Mouse (Mus musculus): ENCODE results near the gene Gm28870. TPM values are rescaled to one million over a fixed set of nuclear protein-coding genes. Genes with fewer than 3 reads are reported as not detected.

Gm28870 gene
- not detected in 2 replicates for polyA plus RNA-seq (2012; rRNA removed)

GRCm38 (mm10) chrY:50096976-50097375 lies at the start of gene Gm28870:
Gene Gm28870 (plus strand): TSS chrY:50097276.

Data from central nervous system, embryonic 14 days (tissue).